Mouse (Mus musculus) megakaryocyte, embryonic 14.5 days (primary cell): ENCODE data around the gene Olfr644. TPM values are rescaled to one million over a fixed set of nuclear protein-coding genes. Genes with fewer than 3 reads are reported as not detected.

Experiments used
- H3K27me3 ChIP-seq: replicated peaks from 2 replicates; pipeline ENCODE3; 2012; ENCODE audit warnings: inconsistent platforms
- H3K36me3 ChIP-seq: replicated peaks from 2 replicates; pipeline ENCODE3; 2012; ENCODE audit warnings: low read length, inconsistent platforms, mixed read lengths
- H3K4me1 ChIP-seq: 2 replicates; pipeline ENCODE4 v1.6.1; 2012; ENCODE audit warnings: inconsistent platforms
- H3K4me3 ChIP-seq: replicated peaks from 2 replicates; pipeline ENCODE3; 2012; ENCODE audit warnings: moderate library complexity, mild to moderate bottlenecking, inconsistent platforms
- H3K9me3 ChIP-seq: 2 replicates; pipeline ENCODE4 v1.6.1; 2012; ENCODE audit warnings: inconsistent platforms
- FLI1 ChIP-seq: IDR thresholded peaks from 2 replicates; pipeline ENCODE4 v1.6.1; 2012; ENCODE audit warnings: low read length, inconsistent platforms, mixed read lengths
- GATA1 ChIP-seq: IDR thresholded peaks from 3 replicates; pipeline ENCODE4 v1.6.1; 2012; ENCODE audit warnings: mixed read lengths, low read length, inconsistent platforms, borderline replicate concordance
- polyA plus RNA-seq: library from polyadenylated mRNA; stranded (reverse); fragments of >175 nt; gene quantifications from 2 replicates; pipeline ENCODE4 v1.2.3, GENCODE M21; 2012; ENCODE audit warnings: low replicate concordance; ENCODE audit not compliant: insufficient read depth

Gene Olfr644
- not detected in 2 replicates for polyA plus RNA-seq

GRCm38 (mm10) chr7:104071769-104072168 lies at the start of gene Olfr644:
TSS of gene Olfr644 (minus strand) at chr7:104071869.
- H3K9me3 ChIP-seq = peaks cover 4% of the 10 kb centered on the region; the same call in 1 of the 2 replicates
- H3K36me3 ChIP-seq = no peaks in the 10 kb centered on the region
- H3K4me3 ChIP-seq = no peak within 1 kb of the TSS
- no peak for TF ChIP-seq GATA1
- TF ChIP-seq FLI1 = no peak
- H3K27me3 ChIP-seq = no peaks in the 10 kb centered on the region
- peaks cover 15% of the 10 kb centered on the region for H3K4me1 ChIP-seq

- no peak for TF ChIP-seq FLI1
- no peak for TF ChIP-seq GATA1
- Histone ChIP-seq H3K27me3 (no peaks in the 10 kb centered on the region), H3K4me3 (peak within 1 kb of the TSS; percentile 69), H3K36me3 (no peaks in the 10 kb centered on the region), H3K9me3 (no peaks in the 10 kb centered on the region), H3K4me1 (peaks cover 34% of the 10 kb centered on the region)
These were observed 33.0 kb upstream of the Olfr644 start, which contains the start of gene Olfr646 for GRCm38 (mm10) chr7:104104757-104104972. TSS of gene Olfr646 (plus strand) at chr7:104104873.

GRCm38 (mm10) chr7:104103913-104104756 lies 32.5 kb upstream of the Olfr644 start:
- Histone ChIP-seq H3K4me3 (peak overlapping the region; percentile 69), H3K4me1 (peaks cover 34% of the 10 kb centered on the region), H3K9me3 (no peaks in the 10 kb centered on the region), H3K36me3 (no peaks in the 10 kb centered on the region), H3K27me3 (no peaks in the 10 kb centered on the region)
- peak; percentile 72; the same call in 1 of the 3 replicates for TF ChIP-seq GATA1
- TF ChIP-seq FLI1 = no peak

GRCm38 (mm10) chr7:104085365-104085764 lies 13.7 kb upstream of the Olfr644 start, which contains the start of gene Olfr645:
TSS of gene Olfr645 (minus strand) at chr7:104085465.
- Histone ChIP-seq H3K9me3 (no peaks in the 10 kb centered on the region), H3K4me1 (peaks cover 3% of the 10 kb centered on the region; the same call in 1 of the 2 replicates), H3K4me3 (no peak within 1 kb of the TSS), H3K27me3 (no peaks in the 10 kb centered on the region), H3K36me3 (no peaks in the 10 kb centered on the region)
- TF ChIP-seq FLI1 = no peak
- TF ChIP-seq GATA1 = no peak

- Histone ChIP-seq H3K4me3 (no peak within 1 kb of the TSS), H3K27me3 (no peaks in the 10 kb centered on the region), H3K4me1 (peaks cover 9% of the 10 kb centered on the region), H3K36me3 (no peaks in the 10 kb centered on the region), H3K9me3 (no peaks in the 10 kb centered on the region)
- TF ChIP-seq FLI1 = no peak
- no peak for TF ChIP-seq GATA1
These were observed 10.3 kb downstream of the Olfr644 start, which contains the start of gene 4930516K23Rik for GRCm38 (mm10) chr7:104061345-104061744. TSS of gene 4930516K23Rik (minus strand) at chr7:104061445.

GRCm38 (mm10) chr7:104059215-104059614 lies 12.5 kb downstream of the Olfr644 start:
- no peak overlapping the region for H3K4me3 ChIP-seq
- peaks cover 9% of the 10 kb centered on the region for H3K4me1 ChIP-seq
- no peak for TF ChIP-seq FLI1
- no peaks in the 10 kb centered on the region for H3K27me3 ChIP-seq
- H3K9me3 ChIP-seq = no peaks in the 10 kb centered on the region
- H3K36me3 ChIP-seq = no peaks in the 10 kb centered on the region

- TF ChIP-seq GATA1 (no peak), FLI1 (no peak)
- H3K36me3 ChIP-seq = no peaks in the 10 kb centered on the region
- H3K4me1 ChIP-seq = no peaks in the 10 kb centered on the region
- H3K9me3 ChIP-seq = no peaks in the 10 kb centered on the region
- H3K4me3 ChIP-seq = no peak within 1 kb of the TSS
- no peaks in the 10 kb centered on the region for H3K27me3 ChIP-seq
These were observed 19.1 kb downstream of the Olfr644 start, which contains the start of gene Olfr642 for GRCm38 (mm10) chr7:104052566-104052965. TSS of gene Olfr642 (minus strand) at chr7:104052666.

GRCm38 (mm10) chr7:104050745-104051144 lies 20.9 kb downstream of the Olfr644 start:
- Histone ChIP-seq H3K4me1 (no peaks in the 10 kb centered on the region), H3K36me3 (no peaks in the 10 kb centered on the region), H3K9me3 (no peaks in the 10 kb centered on the region), H3K27me3 (no peaks in the 10 kb centered on the region), H3K4me3 (no peak overlapping the region)
- no peak for TF ChIP-seq GATA1
- no peak for TF ChIP-seq FLI1

- H3K4me3 ChIP-seq = no peak within 1 kb of the TSS
- no peaks in the 10 kb centered on the region for H3K9me3 ChIP-seq
- H3K36me3 ChIP-seq = no peaks in the 10 kb centered on the region
- TF ChIP-seq FLI1 = no peak
- no peak for TF ChIP-seq GATA1
- no peaks in the 10 kb centered on the region for H3K27me3 ChIP-seq
- no peaks in the 10 kb centered on the region for H3K4me1 ChIP-seq
These were observed 36.5 kb downstream of the Olfr644 start, which contains the start of gene Olfr641 for GRCm38 (mm10) chr7:104035145-104035544. TSS of gene Olfr641 (plus strand) at chr7:104035445.

- Histone ChIP-seq H3K36me3 (no peaks in the 10 kb centered on the region), H3K9me3 (no peaks in the 10 kb centered on the region), H3K4me1 (no peaks in the 10 kb centered on the region), H3K4me3 (no peak overlapping the region), H3K27me3 (no peaks in the 10 kb centered on the region)
- TF ChIP-seq FLI1 (no peak), GATA1 (no peak)
These were observed 44.7 kb downstream of the Olfr644 start for GRCm38 (mm10) chr7:104026978-104027377.
